Mouse (Mus musculus): Measurements from ENCODE around the gene Snai1. TPM values are rescaled to one million over a fixed set of nuclear protein-coding genes. Genes with fewer than 3 reads are reported as not detected.

The Snai1 gene
- total RNA-seq, 2 experiments from 2014 or later, result 3.0 to 3.1 TPM

DNA sequence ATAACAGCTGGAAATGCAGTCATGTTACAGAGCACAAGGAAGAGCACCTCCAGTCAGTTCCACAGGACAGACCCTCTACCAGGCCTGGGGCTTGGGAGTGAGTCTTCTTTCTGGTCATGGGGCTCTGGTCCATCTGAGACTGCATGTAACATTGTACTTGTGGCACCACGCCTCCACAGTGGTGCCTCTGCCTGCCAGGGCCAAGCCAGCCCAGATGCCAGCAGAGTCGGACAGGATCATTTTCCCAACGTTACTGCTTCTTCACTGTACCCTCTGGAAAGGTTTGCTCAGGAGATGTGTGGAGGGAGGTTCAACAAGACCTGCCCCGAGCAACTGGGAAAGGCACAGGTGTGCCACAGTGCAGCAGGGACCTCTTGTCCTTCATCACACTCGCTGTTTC lies 22.3 kb upstream of the Snai1 start:
- no peak for DNase-seq
- intact Hi-C loops (cut with DNase I), result no loop called here

DNA sequence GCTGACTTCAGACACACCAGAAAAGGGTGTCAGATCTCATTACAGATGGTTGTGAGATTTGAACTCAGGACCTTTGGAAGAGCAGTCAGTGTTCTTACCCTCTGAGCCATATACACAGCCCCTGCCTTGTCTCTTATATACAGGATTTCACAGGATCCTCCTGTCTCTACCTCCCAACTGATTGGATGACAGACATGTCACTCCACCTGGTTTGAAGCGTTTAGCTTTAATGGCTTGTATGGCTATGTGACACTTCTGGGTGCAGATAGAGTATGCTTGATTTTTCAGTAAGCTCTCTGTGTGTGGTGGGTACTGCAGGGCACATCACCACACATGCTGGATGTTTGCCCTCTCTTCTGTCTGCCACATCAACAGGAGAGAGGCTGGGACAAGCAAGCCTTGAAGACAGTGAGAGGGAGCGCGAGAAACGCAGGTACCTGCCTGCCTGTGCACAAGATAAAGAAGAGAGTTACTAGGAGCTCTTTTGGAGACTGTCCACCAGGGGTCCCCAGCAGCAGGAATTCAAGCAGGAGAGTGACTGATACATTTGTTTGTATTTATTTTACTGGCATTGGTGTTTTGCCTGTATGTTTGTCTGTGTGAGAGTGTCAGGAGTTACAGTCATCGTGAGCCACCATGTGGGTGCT lies 18.3 kb upstream of the Snai1 start:
- no peak for DNase-seq
- intact Hi-C loops (cut with DNase I), result no loop called here

DNA sequence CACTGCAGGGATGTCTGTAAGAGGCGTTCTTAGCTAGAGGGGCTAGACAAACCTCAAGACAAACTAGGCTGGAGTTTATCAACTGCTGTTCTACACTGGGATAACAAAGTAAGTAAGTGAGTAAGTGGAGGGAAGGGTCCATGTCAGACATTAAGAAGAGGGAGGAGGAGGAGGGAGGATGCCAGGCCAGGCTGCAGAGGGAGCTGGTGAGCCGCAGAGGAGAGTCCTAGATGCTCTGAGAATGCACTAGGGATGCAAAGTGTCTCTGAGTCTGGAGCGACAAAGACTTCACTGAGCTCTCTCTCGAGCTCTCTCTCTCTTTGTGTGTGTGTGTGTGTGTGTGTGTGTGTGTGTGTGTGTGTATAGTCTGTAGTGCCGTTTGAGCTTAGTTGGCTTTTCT lies 9.7 kb upstream of the Snai1 start:
- DNase-seq, result peak; percentile 27 to 34

DNA sequence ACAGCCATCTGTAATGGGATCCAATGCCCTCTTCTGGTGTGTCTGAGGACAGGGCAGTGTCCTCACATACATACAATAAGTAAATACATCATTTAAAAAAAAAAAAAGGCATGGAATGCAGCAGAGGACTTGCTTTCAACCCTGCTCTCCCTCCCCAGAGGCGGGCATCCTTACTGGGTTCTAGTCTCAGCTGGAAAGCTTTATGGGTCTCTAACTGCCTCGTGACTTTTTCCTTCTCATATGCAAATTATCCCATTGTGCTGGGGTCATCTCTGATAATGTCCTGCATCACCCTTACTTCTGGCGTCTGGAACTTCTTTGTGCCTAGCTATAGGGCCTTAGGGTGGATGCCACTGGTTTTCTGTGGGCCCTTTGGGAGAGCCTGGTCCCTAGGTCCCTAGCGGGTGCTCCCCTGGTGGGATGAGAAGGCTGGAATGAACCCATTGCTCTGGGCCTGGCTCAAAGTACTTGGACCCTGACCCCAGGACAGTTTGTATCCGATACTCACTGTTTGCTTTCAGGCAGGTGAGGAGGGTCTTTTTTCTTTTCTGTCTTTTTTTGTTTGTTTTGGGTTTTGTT lies 8.0 kb upstream of the Snai1 start:
- no peak for DNase-seq
- intact Hi-C loops (cut with DNase I), result loop anchor here (5.0 kb wide), 1 partner anchor 367 kb away; no protein-coding TSS in a partner anchor

More for the DNA sequence above, 9.7 kb upstream of the Snai1 start:
- intact Hi-C loops (cut with DNase I), result no loop called here

DNA sequence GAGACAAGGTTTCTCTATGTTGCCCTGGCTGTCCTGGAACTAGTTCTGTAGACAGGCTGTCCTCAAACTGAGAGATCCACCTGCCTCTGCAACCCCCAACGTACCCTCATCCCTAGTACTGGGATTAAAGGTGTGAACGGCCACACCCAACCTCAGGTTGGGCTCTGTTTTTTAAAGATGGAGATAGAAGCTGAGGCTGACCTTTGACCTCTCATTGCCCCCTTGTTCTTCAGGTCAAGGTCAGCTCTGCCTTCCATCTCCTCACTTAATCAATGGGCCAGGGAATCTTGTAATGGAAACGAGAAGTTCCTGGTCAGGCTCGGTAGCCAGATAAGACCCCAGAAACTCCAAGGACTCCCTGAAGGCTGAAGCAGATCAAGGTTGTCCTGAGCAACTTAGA lies 7.5 kb upstream of the Snai1 start:
- DNase-seq, result no peak
- intact Hi-C loops (cut with DNase I), result loop anchor here (5.0 kb wide), 1 partner anchor 367 kb away; no protein-coding TSS in a partner anchor

DNA sequence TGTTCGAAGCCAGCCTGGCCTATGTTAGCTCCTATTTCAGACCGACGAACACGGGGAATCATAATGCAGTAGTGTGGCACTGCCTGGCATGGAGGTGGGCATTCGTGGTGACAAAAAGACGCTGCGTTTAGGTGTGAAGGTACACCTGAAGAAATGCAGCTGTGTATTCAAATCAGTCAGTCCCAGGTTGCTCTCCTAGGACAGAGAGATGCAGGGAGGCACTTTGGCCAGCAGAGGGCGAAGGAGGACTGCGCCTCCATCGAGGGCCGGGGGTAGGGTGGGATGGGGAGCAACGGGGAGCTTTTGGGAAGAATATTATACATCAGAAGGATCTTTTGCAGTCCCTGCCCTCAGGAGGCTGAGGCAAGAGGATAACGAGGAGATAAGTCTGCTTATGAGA lies 5.9 kb upstream of the Snai1 start:
- intact Hi-C loops (cut with DNase I), result loop anchor here (1.0 to 5.0 kb wide), 3 partner anchors 73 to 365 kb away; no protein-coding TSS in a partner anchor
- peak; percentile 64 to 76 for DNase-seq

DNA sequence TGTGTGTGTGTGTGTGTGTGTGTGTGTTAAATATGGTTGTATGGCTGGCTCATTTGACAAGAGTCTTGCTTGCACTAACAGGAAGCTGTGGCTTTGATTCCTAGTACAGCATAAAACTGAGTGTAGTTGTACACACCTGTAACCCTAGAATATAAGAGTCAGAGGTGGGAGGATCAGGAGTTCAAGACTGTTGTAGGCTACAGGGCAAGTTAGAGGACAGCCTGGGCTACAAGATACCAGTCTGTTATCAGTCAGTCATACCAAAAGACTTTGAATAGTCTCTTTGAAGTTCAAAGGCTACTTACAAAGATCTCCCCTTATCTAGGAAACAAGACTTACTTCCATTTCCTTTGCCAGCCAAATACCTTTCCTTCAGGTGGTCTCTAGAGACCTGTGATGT lies 4.1 kb upstream of the Snai1 start:
- intact Hi-C loops (cut with DNase I), result loop anchor here (2.0 to 5.0 kb wide), 2 partner anchors 147 to 363 kb away; no protein-coding TSS in a partner anchor
- DNase-seq, result no peak

DNA sequence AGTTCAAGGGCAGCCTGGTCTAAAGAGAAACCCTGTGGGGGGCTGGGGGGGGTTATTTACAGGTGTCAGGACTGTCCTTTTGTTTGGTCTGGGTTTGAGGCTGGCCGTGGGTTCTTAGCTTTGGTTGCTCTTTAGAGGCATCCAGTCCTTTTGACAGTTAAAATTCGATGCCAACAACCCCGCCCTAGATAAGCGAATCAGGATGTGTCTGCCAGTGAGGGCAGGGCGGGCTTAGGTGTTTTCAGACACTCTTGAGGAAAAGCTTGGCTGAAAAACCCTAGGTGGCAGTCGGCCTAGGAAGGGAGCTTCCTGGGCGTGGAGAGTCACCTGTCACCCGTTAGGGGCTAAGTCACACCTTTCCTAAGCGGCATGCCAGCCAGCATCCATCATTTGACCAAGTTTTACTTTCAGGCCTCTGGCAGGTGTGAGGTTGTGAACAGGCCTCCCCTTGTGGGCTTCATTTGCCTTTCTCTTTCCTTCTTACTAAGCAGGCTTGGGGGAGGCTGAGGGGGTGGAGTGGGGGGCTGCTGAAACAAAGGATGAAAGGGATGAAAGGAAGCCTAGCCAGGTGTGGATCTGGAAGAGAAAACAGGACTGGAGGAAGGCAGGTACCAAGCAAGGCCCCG lies 1.6 kb upstream of the Snai1 start:
- intact Hi-C loops (cut with DNase I), result no loop called here
- DNase-seq, result no peak

DNA sequence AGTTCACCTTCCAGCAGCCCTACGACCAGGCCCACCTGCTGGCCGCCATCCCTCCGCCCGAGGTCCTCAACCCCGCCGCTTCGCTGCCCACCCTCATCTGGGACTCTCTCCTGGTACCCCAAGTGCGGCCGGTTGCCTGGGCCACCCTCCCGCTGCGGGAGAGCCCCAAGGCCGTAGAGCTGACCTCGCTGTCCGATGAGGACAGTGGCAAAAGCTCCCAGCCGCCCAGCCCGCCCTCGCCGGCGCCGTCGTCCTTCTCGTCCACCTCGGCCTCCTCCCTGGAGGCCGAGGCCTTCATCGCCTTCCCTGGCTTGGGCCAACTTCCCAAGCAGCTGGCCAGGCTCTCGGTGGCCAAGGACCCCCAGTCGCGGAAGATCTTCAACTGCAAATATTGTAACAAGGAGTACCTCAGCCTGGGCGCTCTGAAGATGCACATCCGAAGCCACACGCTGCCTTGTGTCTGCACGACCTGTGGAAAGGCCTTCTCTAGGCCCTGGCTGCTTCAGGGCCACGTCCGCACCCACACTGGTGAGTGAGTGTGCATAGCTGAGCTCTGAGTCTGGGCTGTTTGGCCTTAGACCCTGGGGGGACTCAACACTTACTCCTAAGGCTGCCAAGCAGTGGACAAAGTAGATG lies 794 bp downstream of the Snai1 start:
- DNase-seq, result peak; percentile 42 to 49
- intact Hi-C loops (cut with DNase I), result no loop called here

DNA sequence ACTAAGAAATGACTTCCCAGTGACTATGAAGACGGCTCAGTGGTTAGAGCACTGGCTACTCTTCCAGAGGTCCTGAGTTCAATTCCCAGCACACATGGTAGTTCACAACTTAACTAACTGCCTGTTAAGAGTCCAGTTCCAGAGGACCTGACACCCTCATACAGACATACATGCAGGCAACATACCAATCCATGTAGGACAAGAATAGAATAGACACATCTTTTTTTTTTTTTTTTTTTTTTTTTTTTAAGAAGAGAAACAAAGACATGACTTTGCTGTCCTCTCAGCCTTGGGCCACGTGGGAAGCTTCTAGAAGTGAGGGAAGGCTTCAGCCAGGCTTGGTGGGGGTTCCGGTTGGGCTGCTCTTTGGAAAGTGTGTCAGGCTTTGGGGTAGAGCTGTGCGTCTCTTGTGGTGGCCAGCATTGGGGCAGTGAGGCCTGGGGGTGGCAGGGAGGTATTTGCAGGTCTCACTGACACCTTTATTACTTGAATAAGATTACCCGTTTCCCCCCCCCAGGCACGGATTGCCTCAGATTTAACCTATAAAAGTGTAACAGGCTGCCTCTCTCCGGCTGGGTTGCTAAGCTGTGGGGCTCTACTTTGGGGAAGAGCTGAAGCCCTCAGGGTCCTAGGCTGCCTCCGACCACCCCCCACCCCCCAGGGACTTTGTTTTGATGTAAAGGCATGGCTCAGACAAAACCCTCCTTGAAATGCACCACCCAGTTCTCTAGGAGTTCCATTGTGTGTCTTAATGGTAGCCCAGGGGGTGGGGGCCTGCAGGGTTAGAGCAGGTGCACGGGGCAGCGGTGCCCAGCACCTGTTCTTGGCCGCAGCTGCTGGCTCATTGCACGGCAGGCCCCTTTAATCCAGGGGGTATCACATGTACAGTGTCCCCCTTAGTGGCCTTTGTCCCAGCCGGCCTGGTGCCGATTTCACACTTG lies 1.8 kb downstream of the Snai1 start:
- intact Hi-C loops (cut with DNase I), result no loop called here
- no peak for DNase-seq

DNA sequence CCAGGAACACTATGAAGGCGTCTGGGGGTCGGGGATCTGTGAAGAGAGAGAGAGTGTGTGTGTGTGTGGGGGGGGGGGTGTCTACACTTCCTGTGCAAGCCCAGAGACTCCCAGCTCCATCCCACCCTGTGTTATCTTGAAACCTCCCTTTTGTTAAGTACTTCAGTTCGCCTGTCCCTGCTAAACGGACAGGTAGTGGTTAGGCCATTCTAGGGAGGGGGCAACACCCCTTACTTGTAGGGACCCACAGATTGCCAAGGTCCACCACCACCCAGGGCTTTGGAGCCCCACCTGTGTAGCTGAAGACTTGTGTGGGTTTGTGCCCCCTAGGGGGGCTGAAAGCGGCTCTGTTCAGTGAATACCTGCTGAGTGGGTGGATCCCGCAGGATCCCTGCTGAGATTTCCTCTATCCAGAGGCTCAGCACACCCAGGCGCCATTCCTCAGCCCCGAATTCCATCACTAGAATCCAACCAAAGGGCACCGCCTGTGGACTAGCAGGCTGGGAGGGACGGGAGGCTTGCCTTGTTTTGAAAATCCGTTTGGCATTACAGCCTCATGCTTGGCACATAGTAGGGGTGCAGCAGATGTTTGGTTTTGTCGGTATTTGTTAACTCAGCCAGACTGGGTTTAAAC lies 2.6 kb downstream of the Snai1 start:
- intact Hi-C loops (cut with DNase I), result no loop called here

DNA sequence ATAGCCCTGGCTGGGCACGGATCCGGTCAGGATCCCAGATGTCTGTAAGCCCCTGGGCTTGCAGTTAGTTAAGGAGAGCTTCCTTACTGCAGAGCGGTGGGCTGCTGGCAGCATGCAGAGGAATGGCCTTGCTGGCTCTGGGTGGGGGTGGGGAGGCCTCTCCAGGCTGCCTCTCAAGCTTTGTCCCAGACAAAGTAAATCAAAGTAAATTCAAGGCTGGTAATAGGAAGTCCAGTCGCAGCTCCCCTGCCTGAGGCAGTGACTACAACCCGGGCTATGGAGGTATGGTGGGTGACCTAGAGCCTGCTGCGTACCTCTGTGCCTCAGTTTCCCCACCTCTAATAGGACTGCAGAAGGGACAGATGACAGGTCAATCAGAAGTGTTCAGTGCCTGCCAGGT lies 3.3 kb downstream of the Snai1 start:
- DNase-seq, result no peak
- intact Hi-C loops (cut with DNase I), result no loop called here

More for the DNA sequence above, 2.6 kb downstream of the Snai1 start:
- no peak for DNase-seq

DNA sequence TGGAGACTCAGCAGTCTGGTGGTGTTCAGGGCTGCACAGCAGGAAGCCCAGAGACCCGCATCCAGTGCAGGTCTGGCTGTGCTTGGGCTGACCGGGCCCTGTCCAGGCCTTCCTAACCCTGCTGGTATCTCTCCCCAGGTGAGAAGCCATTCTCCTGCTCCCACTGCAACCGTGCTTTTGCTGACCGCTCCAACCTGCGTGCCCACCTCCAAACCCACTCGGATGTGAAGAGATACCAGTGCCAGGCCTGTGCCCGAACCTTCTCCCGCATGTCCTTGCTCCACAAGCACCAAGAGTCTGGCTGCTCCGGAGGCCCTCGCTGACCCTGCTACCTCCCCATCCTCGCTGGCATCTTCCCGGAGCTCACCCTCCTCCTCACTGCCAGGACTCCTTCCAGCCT lies 3.8 kb downstream of the Snai1 start:
- DNase-seq, result no peak
- intact Hi-C loops (cut with DNase I), result loop anchor here (2.0 kb wide), 1 partner anchor 23 kb away; no protein-coding TSS in a partner anchor

DNA sequence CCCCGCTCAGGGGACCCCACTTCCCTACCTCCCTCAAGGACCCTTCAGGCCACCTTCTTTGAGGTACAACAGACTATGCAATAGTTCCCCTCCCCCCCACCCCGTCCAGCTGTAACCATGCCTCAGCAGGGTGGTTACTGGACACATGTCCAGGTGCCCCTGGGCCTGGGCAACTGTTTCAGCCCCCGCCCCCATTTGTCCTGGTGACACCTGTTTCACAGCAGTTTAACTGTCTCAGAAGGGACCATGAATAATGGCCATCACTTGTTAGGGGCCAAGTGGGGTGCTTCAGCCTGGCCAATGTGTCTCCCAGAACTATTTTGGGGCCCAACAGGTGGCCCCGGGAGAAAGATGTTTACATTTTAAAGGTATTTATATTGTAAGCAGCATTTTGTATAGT lies 4.4 kb downstream of the Snai1 start:
- no peak for DNase-seq
- intact Hi-C loops (cut with DNase I), result loop anchor here (2.0 kb wide), 1 partner anchor 22 kb away; no protein-coding TSS in a partner anchor

DNA sequence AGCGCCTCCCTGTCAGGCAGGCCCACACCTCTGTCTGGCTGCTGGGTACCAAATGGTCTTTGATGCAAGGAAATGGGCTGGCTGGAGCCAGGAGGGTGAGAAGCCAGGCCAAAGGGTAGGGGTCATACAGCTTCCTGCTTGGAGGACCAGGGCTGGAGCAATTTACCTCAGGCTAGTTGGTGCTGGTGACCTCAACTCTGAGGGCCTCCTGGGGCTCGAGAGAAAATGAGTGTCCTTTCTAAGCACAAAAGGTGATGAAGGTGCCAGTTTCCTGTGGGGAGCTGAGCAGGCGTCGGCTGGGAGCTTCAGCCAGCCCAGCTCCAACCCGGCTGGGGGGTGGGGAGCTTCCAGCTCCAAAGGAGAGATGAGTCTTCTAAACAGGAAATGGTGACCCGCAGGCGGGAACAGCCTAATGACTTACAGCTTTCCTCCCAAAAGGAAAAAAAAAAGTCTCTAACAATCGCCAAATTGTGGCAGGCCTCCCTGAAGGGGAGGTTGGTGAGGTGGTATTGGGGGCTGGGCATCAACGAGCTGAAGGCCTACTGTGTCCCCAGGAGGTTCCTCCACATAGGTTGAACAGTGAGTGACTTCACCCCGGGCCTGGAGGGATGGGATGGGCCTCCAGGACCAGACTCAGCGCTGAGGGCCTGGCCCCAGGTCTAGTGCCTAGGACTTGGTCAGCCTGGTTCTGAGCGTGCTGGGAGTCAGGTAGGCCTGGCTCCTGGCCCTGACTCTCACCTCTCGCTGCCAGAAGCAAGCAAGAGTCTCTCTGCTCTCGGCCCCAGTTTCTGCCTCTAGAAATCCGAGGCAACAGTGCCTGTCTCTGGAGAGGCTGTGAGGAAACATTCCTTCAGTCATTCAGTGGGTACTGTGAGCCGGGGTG lies 5.4 kb downstream of the Snai1 start:
- intact Hi-C loops (cut with DNase I), result loop anchor here (2.0 kb wide), 1 partner anchor 21 kb away; no protein-coding TSS in a partner anchor
- DNase-seq, result peak; percentile 60 to 65

DNA sequence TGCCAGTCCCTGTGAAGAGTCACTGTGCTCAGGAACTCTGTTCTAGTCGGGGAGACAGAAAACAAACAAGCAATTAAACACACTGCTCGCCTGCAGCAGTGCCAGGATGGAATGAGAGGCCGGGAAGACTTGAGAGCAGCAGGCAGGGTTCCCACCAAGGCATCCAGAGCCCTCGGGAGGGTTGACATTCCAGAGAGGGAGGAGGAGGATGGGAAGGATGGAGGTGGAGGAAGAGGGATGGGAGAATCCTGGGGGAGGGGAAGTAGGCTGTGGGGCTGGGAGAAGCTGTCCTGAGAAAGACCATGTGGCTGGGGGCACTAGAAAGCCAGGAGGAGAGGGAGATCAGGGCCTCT lies 6.0 kb downstream of the Snai1 start:
- intact Hi-C loops (cut with DNase I), result no loop called here
- DNase-seq, result peak in 1 of 2 experiments; percentile 55

DNA sequence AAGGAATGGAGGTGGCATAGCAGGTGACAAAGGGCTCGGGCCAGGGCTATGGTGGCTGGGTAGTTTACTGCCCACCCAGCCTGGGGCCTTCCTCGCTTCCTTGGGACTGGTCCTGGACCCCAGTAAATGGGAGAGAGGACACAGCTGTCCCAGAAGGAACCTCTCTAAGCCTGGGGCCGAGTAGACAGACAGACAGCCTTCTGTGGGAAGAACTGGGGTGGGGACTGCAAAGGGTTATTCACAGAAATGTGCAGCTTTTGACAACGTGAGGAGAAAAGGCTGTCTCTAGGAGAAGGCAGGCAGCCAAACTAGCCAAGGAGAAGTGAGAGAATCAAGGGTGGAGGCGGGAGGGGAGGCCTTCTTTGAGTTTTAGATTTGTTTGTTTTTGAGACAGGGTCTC lies 6.5 kb downstream of the Snai1 start:
- intact Hi-C loops (cut with DNase I), result no loop called here
- DNase-seq, result no peak

DNA sequence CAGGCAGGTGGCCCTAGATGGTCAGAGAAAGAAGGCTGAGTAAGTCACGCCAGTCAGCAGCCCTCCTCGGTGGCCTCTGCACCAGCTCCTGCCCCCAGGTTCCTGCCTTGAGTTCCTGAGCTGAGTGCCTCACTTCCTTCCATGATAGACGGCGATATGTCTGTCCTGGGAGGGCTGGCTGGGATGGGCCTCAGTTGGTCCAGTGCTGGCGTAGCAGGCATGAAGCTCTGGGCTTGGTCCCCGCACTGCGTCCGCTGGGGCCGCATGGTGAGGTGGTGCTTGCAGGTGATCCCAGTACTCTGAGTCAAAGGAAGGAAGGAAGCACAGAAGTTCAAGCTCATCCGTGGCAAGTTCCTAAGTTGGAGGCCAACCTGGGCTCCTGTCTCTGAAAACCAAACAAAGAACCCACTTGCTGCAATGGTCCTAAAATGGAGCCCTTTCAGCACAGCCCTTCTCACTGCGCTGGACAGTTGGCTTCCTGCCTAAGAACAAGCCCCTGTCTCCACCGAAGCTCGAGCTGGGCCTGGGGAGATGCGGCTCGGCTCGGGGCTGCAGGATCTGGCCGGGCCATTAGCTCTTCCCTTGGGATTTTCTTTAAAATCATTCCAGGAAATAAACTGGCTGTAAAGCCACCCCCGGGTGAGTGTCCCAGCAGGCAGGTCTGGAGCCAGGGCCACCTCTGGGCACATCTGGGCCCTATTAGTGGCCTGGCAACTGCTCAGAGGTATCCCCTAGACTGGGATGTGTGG lies 8.6 kb downstream of the Snai1 start:
- DNase-seq, result no peak
- intact Hi-C loops (cut with DNase I), result no loop called here

All from heart, postnatal 14 days (tissue).